Mouse (Mus musculus) testis, adult 2 months (tissue): ENCODE measurements around the gene Shroom3.

Experiments
- CTCF ChIP-seq: fragments of 200-500 bp; IDR thresholded peaks from 2 replicates; pipeline ENCODE4 v1.5.1; 2012; ENCODE audit warnings: low read depth, mild to moderate bottlenecking, inconsistent platforms, low read length, moderate library complexity; ENCODE audit not compliant: control insufficient read depth, insufficient read depth, insufficient replicate concordance
- POLR2A ChIP-seq: fragments of 200-500 bp; IDR thresholded peaks from 2 replicates; pipeline ENCODE4 v1.6.1; 2012; ENCODE audit warnings: low read depth, mild to moderate bottlenecking, inconsistent platforms, low read length, moderate library complexity; ENCODE audit not compliant: control insufficient read depth

GRCm38 (mm10) chr5:92880893-92881292 lies 197.7 kb downstream of the Shroom3 start:
- TF ChIP-seq POLR2A = no peak
- no peak for TF ChIP-seq CTCF
